Mouse (Mus musculus) lung, postnatal 36 days (tissue): ENCODE results near the gene Adam15.

Source experiments
- DNase-seq: peaks from one replicate; pipeline ENCODE4 v3.0.0; 2022; ENCODE audit warnings: mixed read lengths

The Adam15 gene

DNA sequence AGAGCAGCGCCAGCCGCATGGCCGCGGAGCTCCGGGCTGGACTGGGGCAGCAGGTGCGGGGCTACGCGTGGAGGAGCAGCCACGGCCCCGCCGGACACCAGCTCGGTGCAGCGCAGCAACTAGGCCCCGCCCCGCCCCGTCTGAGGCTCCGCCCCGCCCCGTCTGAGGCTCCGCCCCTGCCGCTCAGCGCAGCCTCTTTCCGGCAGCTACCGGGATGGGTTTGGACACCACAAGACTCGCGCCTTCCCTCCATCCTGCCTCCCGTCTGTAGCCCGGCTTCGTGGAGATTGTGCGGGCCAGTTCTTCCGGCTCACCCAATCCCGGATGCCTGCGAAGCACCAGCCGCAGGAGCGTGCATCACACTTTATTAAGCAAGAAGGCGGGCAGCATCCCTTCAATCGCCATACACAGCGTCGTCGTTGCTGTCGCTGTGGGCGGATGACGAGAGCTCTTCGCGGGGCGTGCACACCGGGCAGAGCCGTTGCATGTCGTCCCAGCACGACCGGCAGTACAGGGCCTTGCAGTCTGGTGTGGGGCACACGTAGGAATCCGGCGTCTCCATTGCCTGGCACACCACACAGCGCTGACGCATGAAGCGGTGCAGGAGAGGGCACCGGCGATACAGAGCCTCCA lies at the start of gene Adam15:
Gene Adam15 (minus strand): TSS at position 128 of the 633 bp plus-strand sequence.
- peak; percentile 94 for DNase-seq

DNA sequence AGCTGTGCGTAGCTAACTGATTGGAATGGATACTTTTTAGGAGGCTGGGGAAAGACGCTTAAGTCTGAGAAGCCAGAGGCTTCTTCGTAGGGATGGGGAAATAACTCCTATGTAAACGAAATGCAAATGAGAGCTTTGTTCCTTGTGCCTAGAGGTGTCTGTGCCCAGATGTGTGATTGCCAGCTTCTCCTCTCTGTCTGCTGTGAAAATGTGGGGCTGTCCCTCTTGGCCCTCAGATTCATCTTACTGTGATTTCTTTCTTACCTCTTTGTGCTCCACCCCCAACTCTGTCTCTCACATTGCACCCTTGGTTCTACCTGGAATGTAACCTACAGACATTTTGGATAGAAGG lies 46.8 kb upstream of the Adam15 start:
- no peak for DNase-seq

DNA sequence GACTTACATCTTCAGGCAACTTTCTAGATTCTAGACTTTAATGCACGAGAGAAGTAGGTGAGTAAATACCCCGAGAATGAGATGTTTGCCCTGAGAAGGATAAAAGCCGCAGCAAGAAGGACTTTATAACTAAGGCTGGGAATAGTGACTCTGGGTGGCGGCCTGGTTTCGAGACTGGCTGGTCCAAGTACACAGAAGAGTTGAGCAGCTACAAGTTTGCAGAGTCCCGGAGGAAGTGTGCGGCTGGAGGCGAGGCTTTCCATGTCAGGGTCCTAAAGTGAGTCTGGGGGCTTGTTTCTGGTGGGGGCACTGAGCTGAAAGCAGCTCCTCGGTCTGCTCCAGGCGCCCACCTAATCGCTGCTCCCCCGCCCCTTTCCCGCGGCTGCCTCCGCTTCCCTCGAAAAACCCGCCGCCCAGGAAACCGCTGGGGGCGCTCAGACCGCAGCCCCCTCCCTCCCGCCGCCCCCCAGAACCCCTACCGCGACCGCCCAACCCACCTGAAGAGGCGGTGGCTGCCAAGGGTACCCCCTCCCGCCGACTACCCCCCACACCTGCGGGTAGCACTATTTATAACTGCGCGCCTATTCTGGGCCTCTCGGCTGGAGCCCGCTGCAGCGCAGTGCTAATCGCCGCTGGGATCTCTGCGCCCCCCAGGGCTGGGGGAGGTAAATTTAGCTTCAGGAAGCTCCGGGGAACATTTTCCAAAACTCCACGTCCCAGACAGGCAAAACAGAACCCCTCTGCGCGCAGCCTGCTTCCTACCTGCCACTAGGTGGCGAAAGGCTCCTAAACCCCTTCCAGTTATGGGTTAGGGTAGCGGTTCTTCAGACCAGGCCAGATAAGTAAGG lies 46.2 kb upstream of the Adam15 start:
- peak; percentile 86 for DNase-seq

DNA sequence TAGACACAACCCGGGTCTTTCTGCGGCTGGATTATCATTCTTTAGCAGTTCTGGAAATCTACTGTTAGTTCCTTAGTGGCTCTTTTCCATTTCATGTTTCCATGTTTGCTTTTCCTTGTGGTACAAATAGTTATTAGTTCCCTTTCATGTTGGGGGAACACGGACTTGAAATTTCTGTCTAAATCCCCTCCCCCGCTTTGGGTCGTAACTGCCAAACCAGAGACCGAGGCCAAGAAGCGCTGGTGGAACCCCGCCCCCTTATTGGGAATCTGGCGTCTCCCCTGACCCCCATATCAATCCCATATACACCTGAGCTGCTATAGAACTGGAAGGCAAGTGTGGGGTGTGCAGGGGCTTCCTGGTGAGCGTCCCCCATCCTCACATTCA lies 45.6 kb upstream of the Adam15 start:
- DNase-seq, result no peak

DNA sequence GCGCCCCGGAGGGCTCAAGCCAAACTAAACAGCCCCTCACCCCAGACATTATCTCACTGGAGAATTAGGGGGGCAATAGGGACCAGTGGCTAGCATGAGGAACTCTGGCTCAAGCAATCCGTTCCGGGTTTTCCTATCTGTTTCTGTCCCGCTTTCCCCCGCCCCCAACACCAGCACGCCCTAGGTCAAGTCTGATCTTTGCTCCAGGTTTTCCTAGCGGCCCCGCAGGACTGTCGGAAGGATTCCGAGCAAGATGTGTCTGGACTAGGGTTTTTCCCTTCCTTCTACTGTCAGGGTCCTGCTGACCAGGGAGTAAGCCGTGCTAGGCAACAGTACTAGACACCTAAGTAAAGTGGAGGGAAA lies 45.1 kb upstream of the Adam15 start:
- DNase-seq, result peak; percentile 93

- peak; percentile 89 for DNase-seq
Measured at GRCm38 (mm10) chr3:89394006-89394893, 44.5 kb upstream of the Adam15 start, which contains the start of gene Zbtb7b. Gene Zbtb7b, minus strand, starts transcription at chr3:89394776.

GRCm38 (mm10) chr3:89393605-89394004 lies 43.8 kb upstream of the Adam15 start:
- peak; percentile 99 for DNase-seq

GRCm38 (mm10) chr3:89392871-89393311 lies 43.1 kb upstream of the Adam15 start:
- peak; percentile 64 for DNase-seq

DNA sequence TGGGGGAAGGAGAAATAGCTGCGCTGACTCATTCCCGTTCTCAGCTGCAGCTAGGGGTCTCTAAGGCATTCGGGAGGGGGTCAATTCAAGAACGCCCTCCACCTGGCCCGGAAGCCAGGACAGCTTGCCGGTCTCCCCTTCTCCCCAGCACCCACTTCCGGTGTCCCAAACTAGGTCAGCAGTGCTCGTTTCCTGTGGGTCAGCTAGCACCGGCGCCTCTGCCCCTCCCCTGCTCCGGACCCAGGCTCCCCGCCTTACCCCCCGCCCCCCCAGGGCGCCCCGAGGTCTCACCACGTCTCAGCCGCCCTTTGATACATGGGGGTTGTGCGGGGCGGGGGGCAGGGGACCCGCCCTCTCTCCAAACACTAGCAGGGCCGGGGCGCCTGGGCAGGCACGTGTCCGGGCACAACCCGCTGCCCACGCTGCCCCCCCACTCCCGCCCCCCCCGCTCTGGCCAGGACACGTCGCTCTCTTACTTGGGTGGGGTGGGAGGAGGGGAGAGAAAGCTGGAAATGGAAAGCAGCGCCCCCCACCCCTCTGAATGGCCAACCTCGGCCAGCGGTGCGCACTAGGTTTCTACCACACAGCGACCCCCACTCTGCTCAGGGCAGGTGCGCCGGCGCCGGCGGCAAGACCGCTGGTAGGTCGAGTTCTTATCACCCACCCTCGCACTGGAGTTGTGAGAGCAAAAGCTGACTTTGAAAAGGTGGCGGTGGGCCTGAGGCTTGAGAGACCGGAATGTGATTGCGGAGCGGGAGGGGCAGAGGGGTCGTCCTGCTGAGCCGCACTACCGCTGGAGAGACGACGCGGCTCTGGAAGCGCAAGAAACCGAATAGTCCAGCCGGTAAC lies 42.1 kb upstream of the Adam15 start:
- DNase-seq, result peak; percentile 72

- no peak for DNase-seq
Measured at GRCm38 (mm10) chr3:89390699-89391662, 41.2 kb upstream of the Adam15 start.

DNA sequence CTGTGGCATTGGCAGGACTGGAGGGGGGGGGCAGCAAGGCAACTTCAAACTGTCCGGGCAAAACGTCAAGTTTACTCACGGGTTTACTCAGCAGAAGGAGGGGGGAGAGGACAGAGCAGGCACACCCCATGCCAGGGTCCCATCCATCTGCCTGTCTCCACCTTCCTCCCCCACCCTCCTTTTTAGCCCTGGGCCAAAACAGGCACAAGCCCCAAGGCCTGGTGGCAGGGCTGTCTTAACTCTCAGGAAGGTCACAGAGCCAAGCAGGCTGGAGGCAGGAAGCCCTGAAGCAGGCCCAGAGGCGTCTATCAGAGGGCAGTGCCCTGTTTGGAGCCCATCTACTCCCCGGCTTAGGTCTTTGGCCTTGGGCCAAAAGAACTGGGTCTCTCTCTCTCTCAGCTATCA lies 40.3 kb upstream of the Adam15 start:
- DNase-seq, result peak; percentile 51

DNA sequence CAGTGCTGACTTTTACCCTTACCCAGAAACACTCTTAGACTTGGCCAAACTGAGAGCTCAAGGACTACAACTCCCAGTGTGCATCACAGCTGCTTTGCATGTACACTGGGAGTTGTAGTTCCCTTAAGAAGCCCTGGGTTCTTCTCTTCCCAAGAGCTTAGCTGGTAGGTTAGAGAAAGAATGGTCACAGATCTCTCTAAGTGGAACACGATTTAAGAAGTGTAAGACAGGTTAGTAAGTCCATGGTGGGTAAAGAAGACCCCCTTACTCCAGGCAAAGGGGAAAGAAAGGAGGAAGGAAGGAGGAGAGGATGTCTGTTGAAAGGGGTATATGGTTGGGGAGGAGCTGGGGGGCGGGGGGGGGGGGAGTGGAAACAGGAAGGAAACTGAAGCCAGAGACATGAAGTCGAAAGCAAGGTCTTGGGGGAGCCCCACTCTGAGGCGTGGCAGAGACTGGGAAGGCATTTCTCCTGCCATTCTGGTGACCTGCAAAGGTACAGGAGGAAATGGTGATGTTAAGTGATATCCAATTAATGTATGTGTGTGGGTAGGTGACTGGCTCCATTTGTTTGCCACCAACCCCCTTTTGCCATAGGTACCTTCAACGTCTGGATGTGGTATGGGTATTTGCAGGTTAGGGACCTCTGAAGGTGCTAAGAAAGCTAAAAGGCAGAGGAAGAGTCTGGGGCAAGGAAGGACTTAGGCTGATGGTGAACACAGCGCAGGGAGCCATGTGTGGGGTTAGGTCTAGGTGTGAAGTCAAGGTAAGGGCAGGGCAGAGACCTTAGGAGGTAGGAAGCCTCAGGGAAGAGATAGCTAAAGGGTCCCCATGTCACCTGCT lies 39.3 kb upstream of the Adam15 start:
- peak; percentile 67 for DNase-seq

GRCm38 (mm10) chr3:89388134-89388881 lies 38.5 kb upstream of the Adam15 start:
- DNase-seq, result no peak

DNA sequence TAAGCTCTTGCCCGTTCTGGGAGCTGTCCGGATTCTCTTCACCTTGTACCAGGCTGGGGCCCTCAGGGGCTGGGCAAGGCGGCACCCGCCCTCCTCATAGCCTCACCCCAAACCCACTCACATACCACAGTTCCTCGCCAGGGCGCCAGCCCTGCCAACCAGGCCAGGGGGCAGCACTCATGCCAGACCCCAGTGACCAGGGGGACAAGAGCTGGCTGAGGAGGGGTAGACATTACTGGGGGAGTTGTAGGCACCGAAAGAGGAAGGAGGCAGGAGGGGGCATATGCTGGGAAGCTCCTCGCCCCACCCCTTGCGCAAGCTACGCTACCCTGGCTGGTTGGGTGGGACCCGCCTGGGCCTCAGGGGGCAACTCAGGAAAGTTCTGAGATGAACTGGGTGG lies 37.8 kb upstream of the Adam15 start:
- no peak for DNase-seq

GRCm38 (mm10) chr3:89386438-89387420 lies 36.9 kb upstream of the Adam15 start:
- no peak for DNase-seq

DNA sequence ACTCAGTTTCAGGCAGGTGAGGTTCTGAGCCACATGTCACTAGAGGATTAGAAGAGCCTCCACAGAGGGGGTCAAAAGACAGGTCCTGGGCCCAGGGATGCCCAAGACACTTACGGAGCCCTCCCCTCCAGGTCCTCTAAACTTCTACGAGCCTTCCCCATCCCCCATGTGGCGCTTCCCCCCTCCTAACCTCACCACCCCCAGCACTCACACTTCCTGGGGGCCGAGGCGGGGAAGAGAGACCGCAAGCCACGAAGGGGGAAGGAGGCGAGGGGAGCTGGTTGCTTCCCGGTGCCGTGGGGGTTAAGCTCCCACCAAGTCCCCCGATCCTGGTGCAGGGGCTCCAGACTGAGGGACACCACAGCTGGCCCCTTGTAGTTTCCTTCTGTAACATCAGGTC lies 35.7 kb upstream of the Adam15 start:
- DNase-seq, result no peak

DNA sequence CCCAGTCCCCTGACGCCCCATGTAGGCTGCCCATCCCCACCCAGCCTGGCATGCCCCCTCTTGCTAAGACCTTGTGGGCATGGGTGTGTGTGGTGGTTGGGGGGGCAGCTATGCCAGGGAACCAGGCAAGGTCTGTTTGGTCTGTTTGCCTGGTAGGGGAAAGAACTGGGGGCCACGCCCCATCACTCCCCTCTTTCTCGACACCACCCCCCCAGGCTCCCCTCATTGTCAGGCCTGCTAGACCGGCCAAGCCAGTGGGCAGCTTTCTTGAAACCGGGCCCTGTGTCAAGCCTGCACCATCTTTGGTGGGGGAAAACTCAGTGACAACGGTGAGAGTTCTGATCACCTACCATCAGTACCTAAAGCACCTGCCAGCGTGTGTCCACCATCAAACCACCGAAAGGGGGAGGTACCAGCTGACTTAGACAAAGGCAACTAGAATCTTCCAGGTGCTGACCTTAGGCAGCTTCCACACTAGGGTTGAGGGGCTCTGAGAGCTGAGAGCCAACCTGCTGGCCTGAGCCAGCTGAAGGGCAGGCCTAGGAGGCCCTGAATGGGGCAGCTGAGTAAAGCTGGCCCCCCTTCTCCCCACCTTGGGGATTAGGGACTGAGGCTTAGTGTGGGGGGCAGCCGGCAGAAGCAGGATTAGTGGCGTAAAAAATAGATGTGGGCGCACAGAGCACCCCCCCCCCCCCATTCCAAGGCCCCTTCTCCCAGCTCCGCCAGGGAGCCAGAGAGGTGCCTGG lies 34.7 kb upstream of the Adam15 start:
- DNase-seq, result no peak
